Mouse (Mus musculus): ENCODE measurements at regions not wholly inside any gene's neighbourhood (a gene's known extent, or its start where the extent isn't known, plus 50 kb on each side); places are given as distances from the start of the nearest gene placed in this dataset. TPM values are rescaled to one million over a fixed set of nuclear protein-coding genes. Genes with fewer than 3 reads are reported as not detected.

- no peak for ATAC-seq (replicated peaks)
- Histone ChIP-seq H3K36me3 (no peaks in the 10 kb centered on the region), H3K4me1 (peaks cover 4% of the 10 kb centered on the region), H3K4me2 (replicated peaks) (no peak overlapping the region), H3K9me3 (no peaks in the 10 kb centered on the region), H3K9ac (replicated peaks) (no peak overlapping the region), H3K27me3 (no peaks in the 10 kb centered on the region), H3K4me3 (no peak overlapping the region), H3K27ac (replicated peaks) (no peak overlapping the region)
- 94% methylated on average over 7 of the region's 7 CpGs for WGBS
Observed at GRCm38 (mm10) chr2:169005810-169006209, 50.4 kb upstream of the Zfp64 start.

Small RNAs in the stretch of these regions (microRNA-seq; reads per million reads assigned to microRNA genes)
- not detected for gene Gm26469
